Mouse (Mus musculus) spleen, postnatal 36 days (tissue): ENCODE measurements around the gene Olfr521.
"Not testable (repeated sequence)": the region's sequence is repeated elsewhere in the genome, so short reads cannot be mapped to it uniquely, and the experiment has no call there.

ENCODE experiments used
- DNase-seq, 2 experiments: peaks; one replicate each; pipeline ENCODE4 v3.0.0; 2022; ENCODE audit warnings: low spot score in 2 of 2, mixed read lengths in 1 of 2

The Olfr521 gene

GRCm38 (mm10) chr7:99763207-99763606 is at the start of gene Olfr521:
Gene Olfr521 (plus strand): TSS chr7:99763507.
- no peak for DNase-seq

GRCm38 (mm10) chr7:99716536-99716935 is 46.8 kb upstream of the Olfr521 start:
- no peak for DNase-seq

- DNase-seq, result no peak
These were observed 33.3 kb upstream of the Olfr521 start, which contains the start of gene Olfr520 for GRCm38 (mm10) chr7:99729973-99730372. Gene Olfr520 (plus strand): TSS chr7:99730273.

- DNase-seq, result no peak
These were observed 28.7 kb upstream of the Olfr521 start for GRCm38 (mm10) chr7:99734612-99735011.

GRCm38 (mm10) chr7:99735491-99735890 is 27.8 kb upstream of the Olfr521 start:
- DNase-seq, result not testable (repeated sequence)

- no peak for DNase-seq
These were observed 24.0 kb upstream of the Olfr521 start for GRCm38 (mm10) chr7:99739276-99739675.

GRCm38 (mm10) chr7:99781385-99781784 is 18.1 kb downstream of the Olfr521 start:
- DNase-seq, result peak; percentile 23 to 43

- DNase-seq, result peak; percentile 32 to 54
These were observed 18.6 kb downstream of the Olfr521 start for GRCm38 (mm10) chr7:99781916-99782315.

- DNase-seq, result no peak
These were observed 20.1 kb downstream of the Olfr521 start for GRCm38 (mm10) chr7:99783421-99783820.

- no peak for DNase-seq
These were observed 22.2 kb downstream of the Olfr521 start for GRCm38 (mm10) chr7:99785553-99785952.

- no peak for DNase-seq
These were observed 23.5 kb downstream of the Olfr521 start for GRCm38 (mm10) chr7:99786774-99787173.

GRCm38 (mm10) chr7:99787935-99788334 is 24.6 kb downstream of the Olfr521 start:
- DNase-seq, result no peak

- DNase-seq, result no peak
These were observed 25.3 kb downstream of the Olfr521 start for GRCm38 (mm10) chr7:99788563-99788962.

GRCm38 (mm10) chr7:99790816-99791215 is 27.5 kb downstream of the Olfr521 start:
- DNase-seq, result no peak

GRCm38 (mm10) chr7:99794096-99794495 is 30.8 kb downstream of the Olfr521 start:
- peak in 1 of 2 experiments; percentile 14 for DNase-seq

- peak; percentile 81 to 83 for DNase-seq
These were observed 32.1 kb downstream of the Olfr521 start for GRCm38 (mm10) chr7:99795192-99795981.

- DNase-seq, result no peak
These were observed 33.2 kb downstream of the Olfr521 start for GRCm38 (mm10) chr7:99796471-99796870.

- no peak for DNase-seq
These were observed 34.0 kb downstream of the Olfr521 start for GRCm38 (mm10) chr7:99797261-99797660.

GRCm38 (mm10) chr7:99797911-99798647 is 34.8 kb downstream of the Olfr521 start:
- DNase-seq, result peak; percentile 49 to 71

- no peak for DNase-seq
These were observed 35.8 kb downstream of the Olfr521 start for GRCm38 (mm10) chr7:99799118-99799517.

- DNase-seq, result no peak
These were observed 40.2 kb downstream of the Olfr521 start for GRCm38 (mm10) chr7:99803535-99803934.

- DNase-seq, result not testable (repeated sequence)
These were observed 40.7 kb downstream of the Olfr521 start for GRCm38 (mm10) chr7:99804033-99804432.

GRCm38 (mm10) chr7:99805340-99805739 is 42.0 kb downstream of the Olfr521 start:
- no peak for DNase-seq
